In the genomic region with DNA sequence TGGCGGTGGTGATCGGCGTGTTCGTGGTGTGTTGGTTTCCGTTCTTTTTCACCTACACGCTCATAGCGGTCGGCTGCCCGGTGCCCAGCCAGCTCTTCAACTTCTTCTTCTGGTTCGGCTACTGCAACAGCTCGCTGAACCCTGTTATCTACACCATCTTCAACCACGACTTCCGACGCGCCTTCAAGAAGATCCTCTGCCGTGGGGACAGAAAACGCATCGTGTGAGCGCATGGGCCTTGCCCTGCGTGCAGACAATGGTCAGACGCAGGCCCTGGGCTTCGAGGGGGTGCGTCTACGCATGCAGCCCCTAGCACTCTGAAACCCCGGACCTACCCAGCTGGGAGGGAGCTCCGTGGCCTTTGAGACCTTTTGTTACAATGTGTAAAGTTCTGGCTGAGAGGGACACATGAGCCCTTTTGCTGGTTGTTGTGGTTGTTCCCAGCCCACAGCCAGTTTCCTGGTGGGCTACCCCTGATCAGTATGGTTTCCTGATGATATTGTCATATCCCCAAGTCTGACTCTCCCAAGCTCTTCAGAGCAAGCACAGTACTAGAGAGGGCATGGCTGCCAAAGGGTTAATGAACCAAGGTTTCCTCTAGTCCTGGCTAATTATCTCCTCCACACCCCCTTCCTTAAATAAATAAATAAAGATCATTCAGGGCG, we compare ENCODE assay signal across 8 mouse cellular contexts. TPM values are rescaled to one million over a fixed set of nuclear protein-coding genes. Genes with fewer than 3 reads are reported as not detected.
DNase-seq lines count a peak whose midpoint lies in the region; ATAC-seq and TF ChIP-seq lines count a peak whose summit lies in the region.

No protein-coding gene starts in this region.

- H3K9ac ChIP-seq in heart, embryonic 11.5 days (ENCODE audit: low read depth, low read length) = 0 out of 2 replicates have a peak overlapping the region, but pooled peaks have one; percentile 39
- H3K9ac ChIP-seq in forebrain, embryonic 16.5 days (replicated peaks; ENCODE audit: low read depth, low read length) = peak overlapping the region; percentile 56
- H3K9ac ChIP-seq in liver, embryonic 15.5 days = no peak overlapping the region

- peak overlapping the region; percentile 96 for H3K4me2 ChIP-seq in heart, embryonic 11.5 days
- H3K4me2 ChIP-seq in forebrain, embryonic 16.5 days (ENCODE audit: low read length) = peak overlapping the region; percentile 95
- H3K4me2 ChIP-seq in liver, embryonic 15.5 days = peak overlapping the region; percentile 68

- peak overlapping the region; percentile 56 for H3K4me3 ChIP-seq in heart, embryonic 11.5 days (ENCODE audit: low read depth, low read length)
- peak overlapping the region; percentile 79 for H3K4me3 ChIP-seq in E14TG2a.4 (replicated peaks; ENCODE audit: low read length)
- H3K4me3 ChIP-seq in forebrain, embryonic 16.5 days (replicated peaks; ENCODE audit: low read length) = peak overlapping the region; percentile 62
- H3K4me3 ChIP-seq in liver, embryonic 15.5 days (replicated peaks) = peak overlapping the region; percentile 46

- H3K9me3 ChIP-seq in heart, embryonic 11.5 days (replicated peaks; ENCODE audit: control insufficient read depth, low read length) = no peaks in the 10 kb centered on the region
- H3K9me3 ChIP-seq in E14TG2a.4 (ENCODE audit: low read length) = 0 out of 2 replicates have a peak, but pooled peaks cover 2% of the 10 kb centered on the region
- H3K9me3 ChIP-seq in forebrain, embryonic 16.5 days (ENCODE audit: control insufficient read depth, low read length) = no peaks in the 10 kb centered on the region
- no peaks in the 10 kb centered on the region for H3K9me3 ChIP-seq in liver, embryonic 15.5 days (replicated peaks)

- H3K27me3 ChIP-seq in heart, embryonic 11.5 days (ENCODE audit: control insufficient read depth, insufficient read depth, low read length) = peaks cover 63% of the 10 kb centered on the region
- peaks cover 84% of the 10 kb centered on the region for H3K27me3 ChIP-seq in E14TG2a.4 (ENCODE audit: insufficient read depth, low read length)
- peaks cover 37% of the 10 kb centered on the region for H3K27me3 ChIP-seq in forebrain, embryonic 16.5 days (replicated peaks; ENCODE audit: control insufficient read depth, insufficient read depth, low read length)
- H3K27me3 ChIP-seq in liver, embryonic 15.5 days = peaks cover 100% of the 10 kb centered on the region
- peaks cover 1% of the 10 kb centered on the region; the same call in 1 of the 2 replicates for H3K27me3 ChIP-seq in splenic B cell, adult 2 months (ENCODE audit: control insufficient read depth, insufficient read depth, low read length, poor library complexity, severe bottlenecking)

- H3K27ac ChIP-seq in heart, embryonic 11.5 days (ENCODE audit: low read depth, low read length) = no peak overlapping the region
- no peak overlapping the region for H3K27ac ChIP-seq in forebrain, embryonic 16.5 days (ENCODE audit: low read length)
- no peak overlapping the region for H3K27ac ChIP-seq in liver, embryonic 15.5 days (replicated peaks)

- DNase-seq in heart, postnatal 36 days = no peak
- peak; percentile 29 for DNase-seq in splenic B cell, adult 2 months (ENCODE audit: low read depth, low spot score)
- no peak for DNase-seq in urinary bladder, adult 2 months (ENCODE audit: low spot score)
- no peak for DNase-seq in gastrocnemius, adult 18-20 months (ENCODE audit: low spot score)

- intact Hi-C loops in heart, postnatal 36 days (cut with DNase I) = loop anchor here (2.0 to 10.0 kb wide), 3 partner anchors 207 to 1160 kb away; no protein-coding TSS in a partner anchor

- TF ChIP-seq CTCF in E14TG2a.4 (conservative IDR thresholded peaks at IDR 0.05; ENCODE audit: low read length) = no peak

- WGBS in heart, embryonic 11.5 days (ENCODE audit: insufficient replicate concordance) = 1% methylated on average over 27 of the region's 27 CpGs
- WGBS in forebrain, embryonic 16.5 days = 1% methylated on average over 27 of the region's 27 CpGs
- WGBS in liver, embryonic 15.5 days (ENCODE audit: insufficient replicate concordance) = 1% methylated on average over 27 of the region's 27 CpGs

- no peak for ATAC-seq in heart, embryonic 11.5 days (replicated peaks; ENCODE audit: insufficient number of reproducible peaks, low FRiP score, low TSS enrichment)
- ATAC-seq in forebrain, embryonic 16.5 days = no peak
- ATAC-seq in liver, embryonic 15.5 days (ENCODE audit: insufficient read depth) = no peak

- peaks cover 34% of the 10 kb centered on the region for H3K4me1 ChIP-seq in heart, embryonic 11.5 days (ENCODE audit: control insufficient read depth, insufficient read depth, low read length)
- H3K4me1 ChIP-seq in E14TG2a.4 (replicated peaks; ENCODE audit: low read depth, low read length) = peaks cover 33% of the 10 kb centered on the region
- H3K4me1 ChIP-seq in forebrain, embryonic 16.5 days (replicated peaks; ENCODE audit: control insufficient read depth, insufficient read depth, low read length) = peaks cover 29% of the 10 kb centered on the region
- H3K4me1 ChIP-seq in liver, embryonic 15.5 days (replicated peaks) = peaks cover 37% of the 10 kb centered on the region

- H3K36me3 ChIP-seq in heart, embryonic 11.5 days (ENCODE audit: control insufficient read depth, insufficient read depth, low read length) = no peaks in the 10 kb centered on the region
- H3K36me3 ChIP-seq in E14TG2a.4 (ENCODE audit: insufficient read depth, low read length) = no peaks in the 10 kb centered on the region
- no peaks in the 10 kb centered on the region for H3K36me3 ChIP-seq in forebrain, embryonic 16.5 days (ENCODE audit: control insufficient read depth, insufficient read depth)
- no peaks in the 10 kb centered on the region for H3K36me3 ChIP-seq in liver, embryonic 15.5 days (replicated peaks)
- no peaks in the 10 kb centered on the region for H3K36me3 ChIP-seq in splenic B cell, adult 2 months (ENCODE audit: control insufficient read depth, insufficient read depth, low read length, poor library complexity, severe bottlenecking)

RNA-seq across cellular contexts. Expression of a gene that starts 3.6 kb away (rescaled TPM):
- polyA plus RNA-seq in heart, embryonic 11.5 days (2014; fragmentation: Nextera tagmentation; extraction: Ambion mirVana) = 0.10 TPM in 1 of 2 replicates, not detected in the other
- total RNA-seq in heart, postnatal 36 days (2021) = under 1 TPM; 0.31 to 0.41 TPM
- 1.1 and 1.5 TPM in 2 replicates for polyA plus RNA-seq in forebrain, embryonic 16.5 days (2015; fragmentation: Nextera tagmentation; extraction: Ambion mirVana)
- 0.03 and 0.05 TPM in 2 replicates for polyA plus RNA-seq in liver, embryonic 15.5 days (2015; fragmentation: Nextera tagmentation; extraction: Ambion mirVana)
- polyA plus RNA-seq in urinary bladder, adult 2 months (2012; rRNA removed) = 1.5 and 2.2 TPM in 2 replicates
- total RNA-seq in gastrocnemius, adult 18-20 months (2021) = under 1 TPM; 0.26 to 0.43 TPM
